Mouse (Mus musculus): Measurements from ENCODE around the gene Ptgr1.

The Ptgr1 gene

DNA sequence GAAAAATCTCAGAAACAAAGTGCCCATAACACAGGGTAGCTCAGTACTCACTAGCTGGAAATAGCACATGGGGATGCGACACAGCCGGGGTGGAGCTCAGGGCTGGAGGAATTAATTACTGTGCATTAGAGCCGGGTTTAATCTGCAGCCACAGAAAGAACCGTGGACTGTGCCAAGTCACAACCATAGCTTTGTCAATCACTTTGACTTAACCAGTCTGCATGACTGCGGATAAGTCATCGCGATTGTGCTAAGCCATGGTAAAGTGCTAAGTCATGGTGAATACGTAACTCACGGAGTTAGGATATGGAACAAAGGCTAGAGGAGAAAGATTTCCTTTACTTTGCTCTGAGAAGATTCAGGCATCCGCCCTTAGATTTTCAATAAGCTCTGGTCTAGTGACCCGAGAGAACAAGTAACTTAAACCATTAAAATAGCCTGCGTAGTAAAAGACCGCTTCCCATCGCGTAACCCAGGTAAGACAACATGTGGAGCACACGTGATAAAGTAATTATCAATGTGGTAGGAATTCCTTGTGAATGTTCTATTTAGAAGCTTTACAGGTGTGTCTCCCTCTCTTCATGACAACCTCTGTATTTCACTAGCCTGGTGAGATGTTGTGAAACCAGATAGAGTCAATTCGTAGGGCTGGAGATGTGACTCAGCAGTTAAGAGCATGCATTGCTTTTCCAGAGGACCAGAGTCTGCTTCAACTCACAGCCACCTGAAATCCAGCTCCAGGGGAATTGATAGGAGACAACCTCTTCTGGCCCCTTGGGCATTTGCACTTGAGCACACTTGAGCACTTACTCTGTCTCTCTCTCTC, 3.9 kb upstream of the Ptgr1 start:
- DNase-seq (ENCODE audit: low spot score): peak; percentile 18

DNA sequence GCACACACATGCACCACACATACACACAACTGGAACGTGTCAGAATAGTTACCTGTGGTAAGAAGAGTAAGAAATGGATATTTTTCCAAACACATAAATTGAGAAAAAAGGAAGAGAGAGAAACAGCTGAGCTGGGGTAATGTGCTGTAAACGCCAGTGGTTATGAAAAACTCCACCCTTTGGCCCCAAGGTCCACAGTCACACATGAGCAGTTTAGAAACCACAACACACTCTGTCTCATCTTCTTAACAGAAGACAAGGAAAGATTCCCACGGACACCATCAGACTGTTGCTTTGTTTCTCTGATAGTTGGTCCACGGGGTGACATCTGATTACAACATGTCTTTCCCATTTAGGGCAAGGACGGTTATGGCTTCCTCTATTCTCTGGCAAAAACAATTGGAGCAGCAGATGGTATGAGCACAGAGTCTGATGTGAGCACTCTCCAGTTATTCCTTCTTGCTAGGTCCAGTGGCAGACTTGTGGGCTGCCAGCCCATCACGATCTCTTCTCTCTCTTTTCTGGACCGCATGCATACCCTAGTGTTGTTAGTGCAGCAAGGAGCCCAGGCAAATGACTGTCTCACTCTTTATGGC, 2.5 kb upstream of the Ptgr1 start:
- DNase-seq (ENCODE audit: low spot score): peak; percentile 36

DNA sequence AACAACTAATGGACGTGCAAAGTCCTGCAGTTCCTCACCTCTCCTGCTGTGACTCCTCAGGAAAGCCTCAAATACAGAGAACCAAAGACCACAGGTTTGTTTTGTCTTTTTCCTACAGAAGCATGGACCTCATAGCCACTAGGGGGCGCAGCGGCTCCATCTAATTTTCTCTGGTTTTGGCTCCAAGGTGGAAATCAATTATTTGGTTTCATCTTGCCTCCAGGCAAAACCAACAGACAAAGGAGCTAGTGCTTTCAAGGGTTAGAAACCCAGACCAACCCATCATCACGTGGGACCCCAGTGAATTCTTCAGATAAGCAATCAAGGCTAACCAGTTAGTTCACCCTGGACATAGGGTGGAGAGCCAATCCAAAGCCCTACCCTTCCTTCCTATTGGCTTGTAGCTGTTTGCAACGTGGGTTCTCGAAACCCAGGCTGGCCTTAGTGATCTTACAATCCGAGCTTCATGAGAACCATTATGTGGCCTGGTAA, 1.7 kb downstream of the Ptgr1 start:
- DNase-seq (ENCODE audit: low spot score): peak; percentile 91

DNA sequence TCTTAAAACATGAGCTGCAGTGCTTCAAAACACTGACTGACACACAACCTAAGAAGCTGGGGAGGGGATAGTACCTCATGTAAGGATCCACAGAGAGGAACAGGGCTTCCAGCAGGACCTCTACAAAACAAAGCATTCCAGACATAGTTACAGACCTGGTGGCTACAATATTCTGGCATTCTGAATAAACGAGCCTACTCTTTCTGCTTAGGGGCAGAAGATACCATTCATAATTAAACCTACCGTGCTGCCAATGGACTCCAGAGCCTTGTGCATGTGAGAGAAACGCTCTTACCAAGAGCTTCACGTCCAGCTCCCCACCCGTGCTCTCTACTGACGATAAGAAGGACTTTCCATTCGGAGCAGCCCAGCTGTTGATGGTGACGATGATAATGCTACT, 4.1 kb downstream of the Ptgr1 start:
- DNase-seq (ENCODE audit: low spot score): no peak

DNA sequence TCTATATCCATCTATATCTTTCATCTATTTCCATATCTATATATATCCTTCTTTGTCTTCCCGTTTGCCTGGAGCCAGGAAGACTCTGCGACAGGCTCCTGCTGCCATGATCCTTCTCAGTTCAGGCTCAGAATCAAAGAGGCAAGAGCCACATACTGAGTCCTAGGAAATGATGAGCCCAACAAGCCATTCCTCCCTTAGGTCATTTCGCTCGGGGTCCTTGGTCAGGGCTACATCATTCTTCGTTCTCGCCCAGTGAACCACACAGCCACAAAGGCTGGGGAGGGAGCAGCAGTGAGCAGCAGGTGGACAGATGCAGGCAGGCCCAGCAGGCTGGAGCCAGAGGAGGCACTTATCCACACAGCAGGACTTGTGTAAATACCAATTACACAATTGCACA, 5.5 kb downstream of the Ptgr1 start:
- DNase-seq (ENCODE audit: low spot score): no peak

DNA sequence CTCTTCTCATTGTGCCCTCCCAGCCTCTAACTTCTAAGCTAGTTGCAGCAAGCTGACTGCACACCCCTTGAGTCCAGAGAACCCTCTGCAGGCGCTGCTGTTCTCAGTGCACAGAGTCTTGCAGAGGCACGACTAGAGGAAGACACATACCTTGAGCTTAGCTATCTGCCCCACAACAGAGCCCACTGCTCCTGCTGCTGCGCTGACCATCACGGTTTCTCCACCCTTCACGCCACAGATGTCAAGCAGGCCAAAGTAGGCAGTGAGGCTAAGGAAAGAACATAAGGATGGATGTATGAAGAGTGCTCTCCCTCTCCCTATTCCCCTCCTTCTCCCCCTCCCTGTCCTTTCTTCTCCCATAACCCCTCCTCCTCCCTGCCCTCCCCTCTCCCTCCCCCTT, 11.2 kb downstream of the Ptgr1 start:
- DNase-seq (ENCODE audit: low spot score): no peak

DNA sequence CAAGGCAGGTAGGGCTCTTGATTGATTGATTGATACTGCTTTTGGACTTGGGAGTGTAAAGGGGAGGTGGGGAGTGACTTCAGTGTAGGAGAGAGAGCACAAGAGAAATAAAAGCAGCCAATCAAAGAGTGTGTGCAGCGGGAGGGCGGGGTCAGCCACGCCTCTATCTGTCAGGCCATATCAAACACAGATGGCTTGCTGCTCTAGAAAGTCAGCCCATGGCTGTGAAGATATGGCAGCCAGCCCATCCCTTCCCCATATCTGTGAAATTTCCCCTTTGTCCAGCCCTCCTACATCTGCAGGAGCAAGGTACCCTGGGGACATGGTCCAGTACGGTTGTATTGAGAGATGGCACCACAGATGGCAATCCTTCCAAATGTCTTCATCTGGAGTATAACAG, 16.2 kb downstream of the Ptgr1 start:
- DNase-seq (ENCODE audit: low spot score): no peak

DNA sequence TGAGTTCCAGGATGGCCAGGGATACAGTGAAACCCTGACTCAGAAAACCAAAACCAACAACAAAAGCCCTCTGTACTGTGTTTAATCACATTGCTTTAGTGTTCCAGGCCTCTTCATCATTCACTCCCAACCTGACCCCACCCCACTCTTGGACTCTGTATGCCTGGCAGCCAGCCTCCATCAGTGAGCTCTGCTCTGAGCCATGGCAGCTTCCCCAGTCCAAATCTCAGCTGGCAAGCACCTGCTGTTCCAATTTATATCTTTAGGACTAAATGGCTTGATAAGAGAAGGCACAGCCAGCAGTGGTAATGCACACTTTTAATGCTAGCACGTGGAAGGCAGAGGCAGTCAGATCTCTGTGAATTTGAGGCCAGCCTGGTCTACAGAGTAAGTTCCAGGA, 21.8 kb downstream of the Ptgr1 start:
- no peak for DNase-seq (ENCODE audit: low spot score)

DNA sequence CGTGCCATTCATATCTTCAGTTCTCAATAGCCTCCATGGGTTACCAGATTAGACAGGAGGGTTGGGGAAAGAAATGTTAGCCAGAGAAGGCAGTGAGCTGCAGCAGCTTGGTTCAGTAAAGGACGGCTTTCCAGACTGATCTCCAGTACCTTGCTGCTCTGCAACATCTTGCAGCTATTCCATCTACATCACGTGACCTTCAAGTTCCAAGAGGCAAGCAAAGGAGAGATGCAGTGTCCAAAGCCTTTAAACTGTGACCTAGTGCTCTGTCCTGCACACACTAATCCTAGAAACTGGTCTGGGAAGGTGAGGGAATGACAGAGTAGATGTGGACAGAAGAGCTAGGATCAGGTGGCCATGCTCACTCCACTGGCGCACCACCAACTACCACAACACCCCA, 23.6 kb downstream of the Ptgr1 start:
- DNase-seq (ENCODE audit: low spot score): no peak

DNA sequence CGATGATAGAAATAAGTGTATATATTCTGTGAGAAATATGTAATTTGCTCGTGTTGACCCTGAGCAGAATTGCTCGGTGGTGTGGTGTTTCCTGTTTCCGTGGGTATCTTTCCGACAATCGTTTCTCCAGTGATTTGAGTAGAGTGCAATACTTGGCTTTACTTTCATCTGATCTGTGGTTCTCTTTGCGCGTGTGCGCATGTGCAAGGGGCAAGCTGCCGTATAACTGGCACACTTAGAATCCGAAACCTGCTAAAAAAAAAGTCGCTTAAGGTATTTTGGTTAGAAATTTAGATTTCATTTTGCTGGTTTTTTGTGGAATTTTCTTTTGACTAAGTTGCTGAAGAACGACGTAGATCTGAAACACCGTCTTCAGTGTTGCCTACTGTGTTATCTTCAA, 25.2 kb downstream of the Ptgr1 start:
- DNase-seq (ENCODE audit: low spot score): no peak

DNA sequence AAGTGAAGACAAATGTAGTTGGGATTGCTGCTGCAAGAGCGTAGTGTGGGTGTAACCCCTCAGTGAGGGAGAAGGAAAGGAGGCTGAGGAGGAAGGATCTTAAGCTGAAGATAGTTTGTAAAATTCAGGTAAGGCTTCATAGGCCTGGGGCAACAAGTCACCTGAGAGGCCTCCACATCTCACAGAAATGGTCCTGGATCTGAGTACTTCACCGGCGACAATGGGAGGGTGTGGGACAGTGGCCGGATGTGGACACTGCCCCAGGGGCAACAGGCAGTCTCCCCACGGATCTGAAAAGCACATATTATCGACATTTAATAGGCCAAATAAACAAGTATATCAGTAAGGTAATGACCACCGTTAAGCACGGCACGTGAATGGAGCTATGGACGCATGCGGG, 34.3 kb downstream of the Ptgr1 start:
- no peak for DNase-seq (ENCODE audit: low spot score)

DNA sequence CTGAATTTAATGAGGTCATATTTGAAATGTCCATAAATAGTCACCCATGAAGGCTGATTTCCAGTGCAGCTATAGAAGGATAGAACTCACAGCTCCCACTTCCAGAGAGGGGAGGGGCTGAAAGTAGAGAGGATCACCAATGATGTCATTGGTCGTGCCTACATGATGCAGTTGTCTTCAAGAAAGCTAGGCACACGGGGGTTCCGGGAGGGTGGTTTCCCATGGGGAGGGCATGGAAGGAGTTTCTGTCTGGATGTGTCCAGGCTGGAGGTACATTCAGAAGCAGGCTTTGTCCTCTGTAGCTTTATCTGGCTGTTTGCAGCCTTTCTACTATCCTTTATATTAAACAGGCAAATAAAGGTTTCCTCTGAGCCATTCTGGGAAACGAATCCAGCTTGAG, 38.5 kb downstream of the Ptgr1 start:
- no peak for DNase-seq (ENCODE audit: low spot score)

DNA sequence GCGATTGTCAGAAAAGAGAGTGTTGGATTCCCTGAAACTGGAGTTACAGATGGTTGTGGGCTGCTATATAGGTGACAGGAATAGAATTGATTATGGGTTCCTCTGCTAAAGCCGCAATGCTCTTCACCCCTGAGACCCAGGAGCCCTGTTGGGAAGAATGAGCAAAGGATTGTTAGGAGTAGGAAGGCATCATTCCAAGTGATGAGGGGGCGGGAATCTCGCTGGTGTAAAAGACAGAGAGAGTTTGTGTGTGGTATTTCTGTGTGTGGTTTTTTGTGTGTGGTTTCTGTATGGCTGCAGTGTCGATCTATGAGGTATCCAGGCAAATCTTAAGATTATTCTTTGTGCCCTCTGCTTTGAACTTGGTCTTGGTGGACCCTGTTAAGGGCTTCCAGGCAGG, 42.2 kb downstream of the Ptgr1 start:
- no peak for DNase-seq (ENCODE audit: low spot score)

DNA sequence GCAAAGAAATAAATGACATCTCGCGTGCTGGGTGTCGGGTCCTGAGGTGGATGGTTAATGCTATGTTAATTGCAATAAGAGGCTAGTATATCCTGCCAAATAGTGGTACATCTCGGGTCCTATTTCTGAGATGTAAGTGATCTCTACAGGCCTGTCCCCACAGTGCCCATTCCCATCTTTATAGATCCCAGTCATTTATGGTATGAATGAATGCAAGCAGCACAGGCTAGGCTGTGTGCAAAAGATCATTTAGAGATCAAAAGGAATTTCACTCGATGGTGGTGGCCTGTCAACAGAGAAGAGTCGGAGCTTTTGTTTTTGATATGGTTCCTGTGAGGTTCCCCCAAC, 42.7 kb downstream of the Ptgr1 start:
- DNase-seq (ENCODE audit: low spot score): no peak

DNA sequence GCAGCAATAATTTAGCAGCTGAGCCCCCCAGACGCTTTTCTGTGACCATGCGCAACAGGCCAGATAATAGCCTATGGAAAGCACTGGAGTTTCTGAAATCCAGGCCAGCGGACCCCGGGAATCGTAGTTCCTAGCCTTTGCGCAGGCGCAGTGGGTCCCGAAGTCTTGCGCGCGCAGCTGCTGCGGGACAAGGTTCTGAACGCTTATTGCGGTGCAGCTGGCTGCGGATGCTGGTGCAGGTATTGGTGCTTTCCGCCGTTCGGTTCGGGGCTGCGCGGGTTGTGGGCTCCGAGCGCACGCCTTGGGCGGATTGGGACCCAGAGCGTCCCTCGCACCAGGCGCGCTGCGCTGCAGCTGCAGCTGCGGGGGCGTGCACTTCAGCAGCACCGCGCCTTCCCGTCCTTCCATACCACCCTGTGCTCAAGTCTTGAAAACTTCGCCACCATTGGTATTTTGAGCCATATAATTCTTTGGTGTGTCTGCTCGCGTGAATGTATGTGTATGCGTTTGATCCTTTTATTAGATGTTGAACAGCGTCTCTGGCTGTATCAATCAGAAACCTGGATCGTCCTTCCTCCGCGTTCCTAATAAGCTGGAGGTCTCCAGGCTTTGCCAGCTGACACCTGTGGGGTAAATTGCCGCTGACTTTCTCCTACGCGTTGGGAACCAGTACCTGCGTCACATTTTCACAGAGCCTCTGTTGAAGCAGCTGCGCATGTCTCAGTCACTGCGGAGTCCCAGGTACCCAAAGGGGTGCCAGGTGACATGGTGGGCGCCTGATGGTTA, 43.3 kb downstream of the Ptgr1 start, which contains the start of gene Zkscan16:
TSS of gene Zkscan16 (plus strand) at position 209 of the 786 bp plus-strand sequence.
- DNase-seq (ENCODE audit: low spot score): peak; percentile 94

DNA sequence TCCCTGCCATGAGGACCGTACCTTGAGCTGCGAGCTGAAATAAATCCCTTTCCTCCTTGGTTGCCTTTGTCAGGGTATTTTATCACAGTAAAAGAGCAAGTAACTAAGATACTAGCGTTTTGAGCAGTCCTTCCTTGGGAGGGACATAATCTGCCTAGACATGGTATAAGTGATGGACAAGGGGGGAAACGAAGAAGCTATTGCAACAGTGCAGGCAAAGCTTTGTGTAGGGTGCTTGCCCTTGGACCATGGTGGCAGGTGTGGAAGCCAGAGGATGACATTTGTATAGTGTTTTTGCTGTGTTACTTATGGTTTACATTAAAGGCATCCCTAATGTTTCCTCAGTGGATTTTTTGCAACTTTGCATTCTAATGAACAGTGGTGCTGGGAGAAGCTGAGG, 44.0 kb downstream of the Ptgr1 start:
- no peak for DNase-seq (ENCODE audit: low spot score)

DNA sequence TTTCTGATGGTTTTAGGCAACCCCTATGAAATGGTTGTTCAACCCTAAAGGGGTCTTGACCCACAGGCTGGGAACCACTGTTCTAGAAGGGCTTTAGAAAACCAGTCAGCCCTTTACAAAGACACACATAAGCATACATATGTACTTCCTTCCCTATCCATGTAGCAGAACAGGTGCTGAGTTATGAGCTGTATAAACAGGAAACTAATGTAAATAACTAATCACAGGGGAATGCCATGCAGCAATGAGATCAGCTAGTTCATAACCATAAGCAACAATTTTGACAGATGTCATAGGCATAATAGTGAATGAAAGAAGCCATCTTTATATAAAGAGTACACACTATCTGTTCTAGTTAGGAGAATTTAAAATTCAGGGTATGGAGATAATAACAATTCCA, 45.3 kb downstream of the Ptgr1 start:
- DNase-seq (ENCODE audit: low spot score): no peak

DNA sequence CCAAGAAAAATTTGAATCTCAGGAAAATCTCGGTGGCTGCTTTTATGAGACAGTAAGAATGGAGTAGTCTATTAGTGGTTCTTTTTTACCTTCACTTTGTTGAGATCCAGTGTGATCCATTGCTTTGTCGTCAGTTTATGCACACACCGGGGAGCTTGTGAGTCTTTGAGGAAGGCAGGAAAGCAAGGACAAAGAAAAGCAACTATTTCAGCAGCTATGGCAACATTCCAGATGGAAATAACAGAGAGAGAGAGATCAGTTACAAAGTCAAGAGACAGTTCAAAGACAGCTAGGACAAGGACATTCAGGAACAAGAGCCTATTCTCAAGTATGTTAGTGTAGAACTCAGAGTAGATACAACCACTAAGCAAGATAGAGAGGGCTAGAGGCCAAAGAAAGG, 51.1 kb downstream of the Ptgr1 start:
- DNase-seq (ENCODE audit: low spot score): no peak

DNA sequence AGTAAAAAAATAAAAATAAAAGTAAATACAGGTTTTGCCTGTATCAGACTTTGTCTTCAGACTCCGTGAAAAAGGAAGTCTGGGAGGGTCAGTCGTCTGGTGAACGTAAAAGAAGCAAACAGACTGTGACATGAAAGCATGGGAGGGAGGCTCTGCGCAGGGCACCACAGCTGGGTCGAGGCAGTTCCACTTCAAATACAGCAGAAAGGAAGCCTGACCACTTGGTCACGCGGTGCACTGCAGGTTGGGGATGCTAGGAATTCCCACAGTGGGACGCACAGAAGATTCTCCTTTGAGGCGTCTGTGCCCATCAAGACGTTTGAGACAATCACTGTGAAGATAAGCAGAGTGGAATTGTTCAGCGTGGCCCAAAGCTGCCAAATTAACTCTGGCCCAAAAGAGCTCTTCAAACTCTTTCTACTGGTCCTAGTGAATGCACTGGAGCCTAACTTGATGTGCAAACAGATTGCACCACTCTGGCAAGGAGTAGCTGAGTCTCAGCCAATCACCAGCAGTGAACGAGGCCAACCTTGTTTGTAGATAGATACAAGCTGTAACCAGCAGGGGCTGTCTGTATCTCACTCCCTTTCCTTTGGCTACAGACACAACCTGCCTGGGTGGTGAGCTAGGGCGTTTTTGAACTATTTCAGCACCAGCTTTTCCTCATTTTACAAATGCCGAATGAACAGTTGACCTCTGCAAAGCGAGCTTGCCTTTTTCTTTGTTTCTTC, 52.0 kb downstream of the Ptgr1 start:
- peak; percentile 63 for DNase-seq (ENCODE audit: low spot score)

DNA sequence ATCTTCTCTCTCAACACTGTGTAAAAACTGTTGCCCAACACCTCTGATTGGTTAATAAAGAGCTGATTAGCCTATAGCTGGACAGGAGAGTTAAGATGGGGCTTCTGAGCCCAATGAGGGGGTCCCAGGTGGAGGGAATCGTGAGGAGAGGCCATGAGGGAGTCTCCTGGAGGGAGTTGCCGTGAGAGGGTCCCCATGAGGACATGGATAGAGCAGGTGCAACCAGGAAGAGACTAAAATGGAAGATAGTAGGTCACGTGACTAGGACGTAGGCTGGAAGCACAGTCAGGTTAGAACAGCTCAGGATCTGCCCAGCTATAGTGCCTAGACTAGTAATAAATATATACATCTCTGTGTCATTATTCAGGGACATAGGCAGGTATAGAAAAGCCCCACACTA, 52.6 kb downstream of the Ptgr1 start:
- DNase-seq (ENCODE audit: low spot score): no peak

DNA sequence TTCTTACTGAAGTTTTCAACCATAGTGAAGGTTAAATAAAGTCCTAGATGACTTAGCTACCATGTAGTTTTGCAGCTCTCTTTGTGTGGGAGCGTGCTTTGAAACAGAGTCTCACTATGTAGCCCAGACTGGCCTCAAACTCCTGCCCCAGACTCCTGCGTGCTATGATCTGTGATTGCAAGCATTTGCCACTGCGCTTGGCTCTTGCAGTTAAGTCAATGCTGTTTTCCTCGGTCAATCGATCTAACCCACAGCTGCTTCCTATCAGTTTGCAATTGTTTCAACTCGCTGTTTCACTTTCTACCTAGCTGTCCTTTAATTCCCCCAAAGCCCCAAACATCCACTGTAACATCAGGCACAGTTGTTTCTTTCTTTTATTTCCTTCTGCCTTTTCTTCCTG, 54.4 kb downstream of the Ptgr1 start:
- DNase-seq (ENCODE audit: low spot score): no peak

DNA sequence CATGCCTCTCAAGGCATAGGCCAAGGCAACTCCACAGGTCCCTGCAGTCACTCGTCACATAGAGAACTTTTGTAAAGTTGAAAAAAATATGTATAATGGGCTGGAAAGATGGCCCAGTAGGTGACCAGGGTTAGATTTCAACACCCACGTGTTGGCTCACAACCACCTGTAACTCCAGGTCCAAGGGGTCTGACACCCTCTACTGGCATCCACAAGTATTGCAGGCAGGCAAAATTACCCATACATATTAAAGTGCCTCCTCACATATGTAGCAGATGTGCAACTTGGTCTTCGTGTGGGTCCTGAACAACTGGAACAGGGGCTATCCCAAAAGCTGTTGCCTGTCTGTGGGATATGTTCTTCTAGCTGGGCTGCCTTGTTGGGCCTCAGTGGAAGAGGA, 59.3 kb downstream of the Ptgr1 start:
- DNase-seq (ENCODE audit: low spot score): no peak
